Mouse (Mus musculus) gastrocnemius, postnatal 36 days (tissue): ENCODE results near the gene Ippk. TPM values are rescaled to one million over a fixed set of nuclear protein-coding genes. Genes with fewer than 3 reads are reported as not detected.

Experiments
- DNase-seq, 2 experiments: peaks; one replicate each; pipeline ENCODE4 v3.0.0; 2022
- intact Hi-C: fragments of 180-260 bp; cut with DNase I; formaldehyde crosslinking; loops from one replicate; pipeline ENCODE4 v1.15.1; 2025
- total RNA-seq, 2 experiments: library from RNA; stranded (reverse); gene quantifications; 2 replicates each; pipeline ENCODE4 v1.2.3; 2021

Ippk gene
- total RNA-seq, 2 experiments from 2014 or later: 5.3 to 5.6 TPM

DNA sequence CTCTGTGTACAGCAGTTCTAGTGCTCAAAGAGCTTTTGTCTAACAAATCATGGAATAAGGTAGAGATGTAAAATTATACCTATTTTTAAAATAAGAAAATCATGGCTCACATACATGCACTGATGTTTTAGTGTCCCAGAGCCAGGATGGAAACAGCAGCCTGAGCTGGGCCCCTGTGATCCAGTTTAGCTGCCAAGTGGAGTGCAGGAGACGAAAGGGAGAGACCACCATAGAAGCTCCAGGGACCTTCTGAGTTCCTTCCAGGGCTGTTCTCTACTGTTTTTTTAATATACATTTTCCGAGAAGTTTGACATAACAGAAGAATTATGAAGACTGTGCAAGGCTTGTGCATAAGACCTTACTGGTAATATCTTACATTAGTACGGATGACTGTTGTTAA is 56.8 kb downstream of the Ippk start:
- intact Hi-C loops: no loop called here
- DNase-seq: no peak

DNA sequence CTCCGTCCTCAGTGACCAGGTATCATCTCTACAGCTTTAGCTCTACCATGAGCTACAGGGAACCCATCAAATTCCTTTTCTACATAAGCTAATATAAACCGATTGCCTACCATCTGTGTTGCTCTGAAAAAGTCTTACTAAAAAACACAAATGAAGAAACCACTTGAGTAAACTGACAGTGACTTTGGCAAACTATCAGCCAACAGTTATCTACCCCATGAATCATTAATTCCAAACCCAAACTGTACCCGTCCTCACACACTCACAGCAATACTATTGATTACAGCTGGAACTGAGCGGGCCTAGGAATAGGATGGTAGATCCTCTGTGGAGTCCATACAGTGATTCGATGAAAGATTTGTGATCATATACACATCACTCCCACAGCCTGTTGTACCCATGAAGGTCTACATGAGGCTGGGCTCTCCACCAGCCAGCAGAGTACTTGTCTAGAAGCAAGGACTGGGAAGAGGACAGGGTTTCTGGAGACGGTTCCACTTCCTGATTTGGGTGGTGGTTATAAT is 57.9 kb downstream of the Ippk start:
- no peak for DNase-seq
- intact Hi-C loops: no loop called here

DNA sequence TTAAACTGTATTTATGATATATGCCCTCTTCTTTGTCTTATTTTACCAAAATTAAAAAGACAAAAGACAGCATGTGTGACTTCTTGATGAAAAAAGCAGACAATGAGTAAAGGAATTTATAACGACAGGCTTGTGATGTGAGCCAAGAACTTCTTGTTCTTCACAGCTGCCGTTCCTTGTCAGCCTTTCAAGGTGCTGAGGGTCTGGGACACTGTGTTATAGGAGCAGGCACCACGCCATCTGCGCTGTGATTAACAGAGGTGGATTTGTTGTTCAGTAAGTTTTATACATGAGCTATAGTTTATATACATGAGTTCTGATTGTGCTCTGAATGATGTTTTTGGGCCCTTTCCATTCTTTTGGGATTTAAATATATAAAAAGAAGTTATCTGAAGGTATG is 58.4 kb downstream of the Ippk start:
- DNase-seq: peak; percentile 48 to 66
- intact Hi-C loops: no loop called here

DNA sequence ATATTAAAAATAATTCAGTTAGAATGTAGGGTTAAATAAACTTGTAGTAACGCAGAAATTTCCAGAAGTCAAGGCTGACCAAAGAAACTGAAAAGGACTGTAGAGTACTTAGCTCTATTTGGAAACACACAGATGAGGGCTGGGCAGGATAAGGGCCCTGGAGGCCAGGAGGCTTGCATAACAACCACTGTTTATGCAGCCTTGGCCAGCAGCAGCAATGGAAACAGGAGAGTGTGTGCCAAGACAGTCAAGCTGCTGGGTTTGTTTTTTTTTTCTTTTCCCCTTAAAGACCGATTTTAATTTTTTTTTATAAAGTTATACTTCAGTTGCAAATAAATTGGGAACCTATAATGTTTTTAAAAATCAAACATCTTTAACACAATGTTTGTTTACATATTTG is 59.0 kb downstream of the Ippk start:
- intact Hi-C loops: no loop called here
- DNase-seq: peak; percentile 77 to 85

DNA sequence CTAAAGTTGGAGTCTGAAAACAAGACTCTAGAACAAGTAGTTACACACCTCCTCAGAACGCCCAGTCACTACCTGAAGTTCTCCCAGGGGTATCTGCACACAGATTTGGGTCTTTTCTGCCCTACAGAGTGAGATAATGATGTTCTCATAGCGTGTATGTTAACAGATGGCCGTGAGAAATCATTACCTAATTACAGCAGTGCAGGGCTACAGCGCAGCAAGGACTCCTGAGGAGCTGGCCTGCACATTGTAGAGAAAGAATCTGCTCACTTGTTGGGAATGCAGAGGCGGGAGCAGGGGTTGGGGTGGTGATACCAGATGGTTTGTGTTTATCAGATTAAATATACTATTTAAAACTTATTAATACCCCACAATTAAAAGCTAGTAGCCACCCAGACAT is 59.5 kb downstream of the Ippk start:
- intact Hi-C loops: no loop called here

DNA sequence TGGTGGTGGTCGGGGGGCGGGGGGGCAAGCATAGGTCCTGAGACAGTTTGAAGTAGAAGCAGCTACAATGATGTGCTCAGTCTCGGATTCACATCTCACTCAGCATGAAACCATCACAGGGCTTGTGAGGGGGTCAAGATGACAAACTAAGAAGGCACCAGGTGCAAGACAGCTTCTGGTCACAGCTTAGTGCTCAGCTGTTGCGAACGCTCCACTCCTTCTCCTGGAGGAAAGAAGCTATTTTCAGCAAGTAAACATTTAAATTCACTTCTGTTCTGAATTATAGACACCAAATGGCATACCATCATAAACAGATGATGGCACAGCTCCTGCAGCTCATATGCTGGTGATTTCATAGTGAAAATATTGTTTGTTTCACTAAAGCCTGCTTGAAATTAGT is 64.3 kb downstream of the Ippk start:
- intact Hi-C loops: no loop called here
- DNase-seq: no peak

More for the DNA sequence above, 59.5 kb downstream of the Ippk start:
- peak in 1 of 2 experiments; percentile 24 for DNase-seq

DNA sequence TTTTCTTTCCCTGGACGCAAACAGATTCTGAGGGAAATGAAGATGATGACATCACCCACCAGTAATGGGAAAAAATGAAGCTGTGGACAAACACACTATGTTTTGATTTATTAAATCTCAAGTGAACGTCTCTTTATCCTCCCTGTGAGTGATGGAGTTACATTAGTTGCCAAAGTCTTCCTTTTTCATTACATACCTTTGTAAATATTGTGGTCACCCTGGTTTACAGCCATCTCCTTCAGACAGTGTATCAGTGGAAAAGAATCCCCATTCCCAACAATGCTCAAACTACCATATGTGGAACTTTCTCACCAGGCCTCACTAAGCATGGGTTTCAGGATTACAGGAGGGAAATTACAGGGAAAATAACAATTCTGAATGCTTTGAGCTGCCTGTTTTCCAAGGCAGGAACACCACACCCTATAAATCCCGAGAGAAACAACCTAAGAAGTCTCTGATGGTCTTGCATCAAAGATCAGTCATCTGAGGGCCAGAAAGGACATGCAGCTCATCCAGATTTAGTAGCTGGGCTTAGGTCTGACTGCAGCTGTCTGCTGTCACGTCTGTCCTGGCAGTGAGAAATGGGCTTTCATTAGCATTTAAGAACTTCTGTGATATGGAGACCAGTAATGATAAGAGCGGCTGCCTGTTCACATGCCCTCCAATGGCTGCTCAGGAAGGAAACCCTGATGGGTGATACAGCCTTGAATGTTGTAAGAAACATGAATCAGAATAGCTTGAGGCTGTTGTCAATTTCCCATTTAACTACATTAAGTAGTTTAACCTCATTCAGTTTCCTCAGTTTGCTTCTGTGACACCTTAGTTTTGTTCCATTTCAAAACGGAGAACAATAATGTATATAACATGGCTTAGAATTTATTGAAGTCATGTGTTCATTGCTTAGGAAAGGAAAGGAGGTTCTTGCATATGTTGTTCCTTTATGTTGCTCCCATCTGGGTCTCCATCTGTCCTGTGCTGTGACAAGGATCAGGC is 71.6 kb downstream of the Ippk start, which contains the start of gene Tes3-ps:
Tes3-ps (plus strand) TSS at position 943 of the 993 bp plus-strand sequence.
- no peak for DNase-seq
- intact Hi-C loops: no loop called here

DNA sequence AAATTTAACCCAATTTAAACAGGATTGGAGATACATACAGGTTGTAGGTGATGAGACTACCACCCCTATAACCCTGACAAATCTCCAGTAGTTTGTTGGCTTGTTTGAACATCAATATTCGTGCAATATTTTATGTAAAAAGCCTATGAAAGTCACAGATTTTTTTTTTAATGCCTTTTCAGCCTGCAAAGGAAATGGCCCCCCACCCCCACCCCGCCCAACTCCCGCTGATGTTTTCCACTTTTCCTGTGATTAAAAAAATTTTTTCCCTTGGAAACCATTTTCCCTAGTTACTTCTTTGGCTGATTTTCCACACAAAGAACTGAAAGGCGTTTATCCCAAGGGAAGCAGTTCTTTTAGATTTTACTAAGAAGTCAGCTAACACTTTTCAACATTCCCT is 83.5 kb downstream of the Ippk start, which contains the start of gene Ecm2:
Ecm2 (plus strand) TSS at position 301 of the 400 bp plus-strand sequence.
- no peak for DNase-seq
- intact Hi-C loops: no loop called here

DNA sequence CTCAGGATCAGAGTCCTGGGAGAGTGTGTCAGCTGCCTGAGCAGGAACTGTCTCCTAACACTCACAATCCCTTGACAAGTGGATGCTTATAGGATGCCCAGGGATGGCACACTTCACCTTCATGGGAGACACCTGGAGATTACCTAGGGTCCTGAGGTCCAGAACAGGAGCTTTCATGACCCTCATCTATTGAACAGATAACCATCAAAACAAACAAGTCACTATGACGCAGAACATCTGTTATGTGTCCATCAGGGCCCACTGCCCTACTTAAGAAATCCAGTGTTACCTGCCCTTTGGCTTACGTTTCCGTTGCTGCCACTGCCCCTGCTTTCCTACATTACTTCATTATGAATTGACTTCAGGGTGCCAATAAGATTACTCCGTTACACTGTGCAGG is 84.7 kb downstream of the Ippk start:
- DNase-seq: no peak
- intact Hi-C loops: no loop called here

DNA sequence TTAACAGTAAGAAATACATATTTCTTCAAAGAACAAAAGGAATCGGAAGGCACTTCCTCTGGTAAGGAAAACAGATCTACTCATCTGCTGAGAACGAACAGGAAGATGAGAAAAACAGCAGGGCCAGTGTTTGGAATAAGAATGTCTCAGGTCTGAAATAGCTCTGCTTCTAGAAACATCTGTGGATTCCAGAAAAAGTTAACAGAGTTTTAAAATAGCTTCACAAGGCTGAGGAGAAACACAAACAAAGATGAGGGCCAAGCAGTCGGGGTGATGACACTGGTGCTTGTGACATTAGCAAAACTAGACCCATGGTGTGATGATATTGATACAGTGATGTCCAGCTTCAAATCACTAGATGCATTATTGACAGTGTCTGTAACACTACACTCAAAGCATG is 86.1 kb downstream of the Ippk start:
- intact Hi-C loops: no loop called here
- peak in 1 of 2 experiments; percentile 9 for DNase-seq

Other genes with a start within 250 kb of the Ippk start
- 10 to 100 TPM; 15.1 to 15.7 TPM for gene Ninj1, start 233.8 kb upstream of the Ippk start, total RNA-seq
- gene Card19, start 205.2 kb upstream of the Ippk start, total RNA-seq: 100 to 1,000 TPM in 1 of 2 experiments, 10 to 100 TPM in 1; 88.7 to 103 TPM
- under 1 TPM in 1 of 2 experiments, not detected in 1; 0.32 TPM for gene Susd3, start 172.5 kb upstream of the Ippk start, total RNA-seq
- under 1 TPM; 0.87 to 0.99 TPM for gene Fgd3, start 100.9 kb upstream of the Ippk start, total RNA-seq
- 10 to 100 TPM; 23.3 to 24.5 TPM for gene Bicd2, start 79.7 kb upstream of the Ippk start, total RNA-seq
- 1 to 10 TPM; 1.3 to 2.0 TPM for gene Tes3-ps, start 72.1 kb downstream of the Ippk start, total RNA-seq
- 1 to 10 TPM; 7.7 to 9.5 TPM for gene Ecm2, start 83.6 kb downstream of the Ippk start, total RNA-seq
- gene Aspn, start 123.2 kb downstream of the Ippk start, total RNA-seq: 10 to 100 TPM; 18.0 to 20.4 TPM
- 1 to 10 TPM; 2.0 to 2.1 TPM for gene Omd, start 161.2 kb downstream of the Ippk start, total RNA-seq
- gene Ogn, start 186.8 kb downstream of the Ippk start, total RNA-seq: 10 to 100 TPM; 23.1 to 26.8 TPM
- 1 to 10 TPM in 1 of 2 experiments, under 1 TPM in 1; 0.86 to 1.7 TPM for gene Cenpp, start 231.5 kb downstream of the Ippk start, total RNA-seq
- gene Nol8, start 231.8 kb downstream of the Ippk start, total RNA-seq: 10 to 100 TPM in 1 of 2 experiments, 1 to 10 TPM in 1; 8.1 to 12.2 TPM